Mouse (Mus musculus) bone marrow macrophage, adult 2 months (primary cell): ENCODE results near the gene Khdc4. TPM values are rescaled to one million over a fixed set of nuclear protein-coding genes. Genes with fewer than 3 reads are reported as not detected.
A peak's percentile ranks its signal among the peaks of the same experiment; 100 is the strongest.

Experiments
- H3K27ac ChIP-seq: 2 replicates; pipeline ENCODE4 v1.5.1; 2012; ENCODE audit warnings: low read depth, low read length; ENCODE audit not compliant: insufficient read depth
- H3K4me1 ChIP-seq: 2 replicates; pipeline ENCODE4 v1.6.1; 2012; ENCODE audit warnings: low read length; ENCODE audit not compliant: control insufficient read depth, insufficient read depth
- H3K4me3 ChIP-seq: 2 replicates; pipeline ENCODE4 v1.5.1; 2012; ENCODE audit warnings: mild to moderate bottlenecking, low read length, moderate library complexity; ENCODE audit not compliant: insufficient read depth
- CTCF ChIP-seq: IDR thresholded peaks from 2 replicates; pipeline ENCODE4 v1.5.1; 2012; ENCODE audit warnings: low read depth, mild to moderate bottlenecking, low read length, moderate library complexity
- POLR2A ChIP-seq: IDR thresholded peaks from 2 replicates; pipeline ENCODE4 v1.6.1; 2012; ENCODE audit warnings: mild to moderate bottlenecking, low read depth, low read length, borderline replicate concordance
- polyA plus RNA-seq: library from polyadenylated mRNA; stranded (reverse); fragments of >200 nt; gene quantifications from 2 replicates; pipeline ENCODE4 v1.2.4, GENCODE M21; 2012; ENCODE audit not compliant: missing spikeins, insufficient read depth, insufficient read length

Khdc4 gene
- polyA plus RNA-seq: 40.7 and 48.4 TPM in 2 replicates

DNA sequence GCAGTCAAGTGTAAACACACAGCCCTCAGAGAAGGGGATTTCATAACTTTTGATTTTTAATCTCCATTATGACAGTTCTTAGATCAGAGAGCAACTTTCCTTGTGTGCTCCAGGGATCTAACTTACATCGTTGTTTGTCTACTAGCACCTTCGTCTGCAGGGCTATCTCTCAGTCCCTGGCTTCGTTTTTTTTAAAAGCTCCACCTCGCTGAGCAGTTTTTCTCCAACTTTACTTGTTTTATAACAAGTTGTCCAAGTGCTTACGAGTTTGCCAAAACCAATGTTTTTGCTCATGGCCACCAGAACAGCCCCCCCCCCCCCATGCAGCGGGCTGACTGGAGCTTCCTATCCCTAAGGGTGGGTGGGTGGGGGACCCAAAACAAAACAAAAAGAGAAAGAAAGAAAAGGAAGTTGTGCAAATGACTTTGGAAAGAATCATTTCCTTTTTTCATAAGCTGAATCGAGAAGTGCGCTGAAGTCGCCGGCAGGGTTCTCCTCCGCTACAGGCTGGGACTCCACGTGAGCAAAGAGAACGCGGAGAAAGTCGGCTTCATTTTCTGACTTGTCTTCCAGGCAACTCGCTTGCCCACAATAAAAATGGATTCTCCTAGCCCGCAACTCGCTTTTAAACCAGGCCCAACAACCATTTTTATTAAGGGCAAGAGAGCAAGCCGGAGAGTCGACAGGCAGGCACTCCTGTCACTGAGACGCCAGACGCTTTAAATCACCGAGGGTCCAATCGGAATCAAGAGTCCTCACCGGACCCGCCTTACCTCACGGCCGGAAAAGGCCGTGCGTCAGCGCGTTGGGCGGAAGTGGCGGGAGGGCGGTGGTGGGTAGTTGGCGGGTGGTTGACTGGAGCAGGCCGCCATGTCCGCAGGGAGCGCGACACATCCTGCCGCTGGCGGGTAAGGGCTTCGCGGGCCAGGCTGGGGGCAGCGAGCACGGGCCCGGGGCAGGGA is at the start of gene Khdc4:
Gene Khdc4 (plus strand): TSS at position 824 of the 962 bp plus-strand sequence.
- Histone ChIP-seq H3K27ac (peak within 1 kb of the TSS; percentile 88), H3K4me1 (peaks cover 9% of the 10 kb centered on the region), H3K4me3 (peak within 1 kb of the TSS; percentile 89)
- TF ChIP-seq CTCF (no peak), POLR2A (no peak)

DNA sequence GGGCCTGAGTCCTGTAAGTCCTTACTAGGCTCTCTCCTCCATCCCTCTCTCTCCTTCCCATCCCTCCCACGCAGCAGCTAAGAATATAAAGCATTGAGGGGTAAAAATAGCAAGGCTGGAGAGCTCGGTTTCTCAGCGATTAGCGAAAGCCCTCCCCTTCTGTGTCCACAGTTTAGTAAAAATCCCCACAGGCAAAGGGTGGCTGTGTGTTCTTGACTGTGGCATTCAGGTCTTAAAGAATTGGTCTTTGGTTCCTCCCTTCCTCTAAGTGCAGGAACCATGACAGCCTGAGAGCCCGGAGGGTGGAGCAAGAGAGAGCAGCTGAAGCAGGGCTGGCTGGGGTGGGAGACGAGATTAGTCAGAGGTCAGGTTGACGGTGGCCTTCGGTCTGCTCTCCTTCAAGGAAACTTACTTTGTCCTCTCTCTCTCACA is 49.0 kb upstream of the Khdc4 start:
- Histone ChIP-seq H3K27ac (no peak overlapping the region), H3K4me3 (no peak overlapping the region)

DNA sequence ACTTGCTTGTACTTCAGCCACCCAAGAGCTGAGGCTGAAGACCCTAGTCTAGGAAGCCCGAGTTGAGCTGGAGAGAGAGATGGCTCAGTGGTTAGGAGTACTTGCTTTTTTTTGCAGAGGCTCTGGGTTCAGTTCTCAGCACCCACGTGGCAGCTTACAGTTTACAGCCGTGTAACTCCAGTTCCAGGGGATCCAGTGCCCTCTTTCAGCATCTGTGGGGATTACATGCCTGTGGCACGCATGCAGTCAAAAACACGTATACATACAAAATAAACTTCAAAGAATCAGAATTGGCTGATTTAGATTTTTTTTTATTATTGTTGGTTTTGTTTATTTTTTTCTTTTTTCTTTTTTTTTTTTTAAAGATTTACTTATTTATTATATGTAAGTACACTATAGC is 48.5 kb upstream of the Khdc4 start:
- H3K4me3 ChIP-seq: no peak overlapping the region
- TF ChIP-seq POLR2A (no peak), CTCF (no peak)
- H3K27ac ChIP-seq: no peak overlapping the region
- H3K4me1 ChIP-seq: no peaks in the 10 kb centered on the region

More for the DNA sequence above, 49.0 kb upstream of the Khdc4 start:
- TF ChIP-seq POLR2A (no peak), CTCF (no peak)
- H3K4me1 ChIP-seq: peaks cover 4% of the 10 kb centered on the region; the same call in 1 of the 2 replicates

DNA sequence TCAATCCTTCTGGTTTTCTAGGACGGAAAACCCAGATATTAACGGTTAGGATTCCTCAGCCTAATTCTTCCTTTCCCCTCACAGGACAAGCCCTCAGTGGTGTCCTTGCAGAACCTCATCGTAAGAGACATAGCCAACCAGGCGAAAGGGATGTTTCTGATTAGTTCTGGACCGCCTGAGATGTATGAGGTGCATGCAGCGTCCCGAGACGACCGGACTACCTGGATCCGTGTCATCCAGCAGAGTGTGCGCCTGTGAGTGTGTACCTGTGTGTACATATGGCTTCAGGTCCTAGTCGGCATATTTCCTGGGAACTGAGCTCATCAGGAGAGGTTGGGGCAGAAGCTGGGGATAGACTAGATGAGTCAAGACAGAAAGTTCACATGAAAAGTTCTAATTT is 46.4 kb upstream of the Khdc4 start:
- no peaks in the 10 kb centered on the region for H3K4me1 ChIP-seq
- H3K4me3 ChIP-seq: no peak overlapping the region
- no peak for TF ChIP-seq POLR2A
- TF ChIP-seq CTCF: no peak
- H3K27ac ChIP-seq: no peak overlapping the region

DNA sequence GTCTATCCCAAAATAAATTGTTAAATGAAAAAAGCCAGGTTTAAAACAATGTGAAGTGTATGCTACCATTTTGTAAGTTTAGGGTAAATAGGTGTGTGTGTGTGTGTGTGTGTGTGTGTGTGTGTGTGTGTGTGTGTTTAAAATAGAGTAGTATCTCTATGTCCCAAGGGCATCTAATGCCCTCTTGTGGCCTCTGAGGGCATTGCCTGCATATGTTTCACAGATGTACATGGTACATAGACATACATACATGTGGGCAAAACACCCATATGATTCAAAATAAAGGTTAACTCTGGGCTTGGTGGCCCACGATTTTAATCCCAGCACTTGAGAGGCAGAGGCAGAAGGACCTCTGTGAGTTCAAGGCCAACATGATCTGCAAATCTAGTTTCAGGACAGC is 44.9 kb upstream of the Khdc4 start:
- Histone ChIP-seq H3K27ac (no peak overlapping the region), H3K4me1 (no peaks in the 10 kb centered on the region)
- TF ChIP-seq POLR2A: no peak

DNA sequence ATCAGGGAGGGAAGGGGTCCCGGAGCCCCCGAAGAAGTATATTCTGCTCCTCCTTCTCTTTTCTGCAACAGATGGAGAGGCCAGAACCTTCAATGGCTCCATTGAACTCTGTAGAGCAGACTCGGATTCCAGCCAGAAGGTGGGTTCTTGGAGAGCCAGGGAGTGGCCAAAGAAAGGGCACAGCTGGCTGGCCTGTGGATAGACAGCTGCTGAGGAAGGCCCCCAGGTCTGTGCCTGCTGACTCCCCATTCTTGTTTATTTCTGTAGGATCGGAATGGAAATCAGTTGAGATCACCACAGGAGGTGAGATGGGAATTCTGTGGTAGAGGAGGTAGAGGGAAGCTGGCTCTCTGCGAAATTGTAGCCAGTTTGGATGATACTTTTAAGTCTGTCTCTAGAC is 42.5 kb upstream of the Khdc4 start:
- H3K27ac ChIP-seq: no peak overlapping the region
- no peak overlapping the region for H3K4me3 ChIP-seq
- peaks cover 15% of the 10 kb centered on the region for H3K4me1 ChIP-seq
- TF ChIP-seq CTCF (no peak), POLR2A (no peak)

More for the DNA sequence above, 44.9 kb upstream of the Khdc4 start:
- H3K4me3 ChIP-seq: no peak overlapping the region

DNA sequence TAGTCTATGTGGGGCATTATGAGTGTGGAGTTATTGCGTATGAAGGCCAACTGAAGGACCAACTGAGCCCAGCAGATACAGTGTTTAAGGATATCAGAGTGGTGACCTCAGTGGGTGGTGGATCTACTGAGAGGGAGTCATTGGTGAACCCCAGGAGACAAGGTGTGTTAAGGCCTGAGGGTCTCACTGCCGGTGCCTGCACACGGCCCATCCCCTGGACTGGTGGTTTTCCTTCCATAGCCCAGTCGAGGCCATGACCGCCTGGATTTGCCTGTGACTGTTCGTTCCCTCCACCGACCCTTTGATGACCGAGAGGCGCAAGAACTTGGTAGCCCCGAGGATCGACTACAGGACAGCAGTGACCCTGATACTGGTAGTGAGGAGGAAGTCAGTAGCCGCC is 39.7 kb upstream of the Khdc4 start:
- peaks cover 38% of the 10 kb centered on the region for H3K4me1 ChIP-seq
- TF ChIP-seq CTCF (no peak), POLR2A (no peak)
- H3K4me3 ChIP-seq: no peak overlapping the region
- no peak overlapping the region for H3K27ac ChIP-seq

DNA sequence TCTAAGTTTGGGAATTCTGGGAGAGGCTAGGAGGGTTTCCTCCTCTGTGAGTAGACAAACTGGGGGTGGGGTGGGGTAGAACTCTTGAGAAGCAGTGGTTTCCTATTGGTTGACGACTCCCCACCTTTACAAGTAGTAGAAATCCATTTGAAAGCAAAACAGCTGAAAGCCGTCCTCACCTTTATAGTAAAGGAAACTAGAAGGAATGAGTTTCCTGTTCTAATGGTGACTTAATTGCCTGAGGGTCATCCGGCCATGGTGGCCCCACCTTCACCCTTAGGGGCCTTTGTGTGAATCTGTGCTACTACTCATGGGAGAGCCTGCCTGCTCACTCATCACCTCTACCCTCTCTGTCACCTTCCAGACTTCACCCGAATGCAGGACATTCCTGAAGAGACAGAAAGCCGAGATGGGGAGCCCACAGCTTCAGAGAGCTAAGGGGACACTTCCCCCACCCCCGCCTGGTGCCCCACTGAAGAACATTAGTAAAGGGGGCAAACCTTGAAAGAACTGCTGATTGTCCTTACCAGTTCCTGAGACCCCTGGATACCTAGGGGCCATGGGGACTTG is 39.1 kb upstream of the Khdc4 start:
- Histone ChIP-seq H3K4me3 (no peak overlapping the region), H3K27ac (no peak overlapping the region), H3K4me1 (peaks cover 44% of the 10 kb centered on the region)
- TF ChIP-seq POLR2A (no peak), CTCF (no peak)

DNA sequence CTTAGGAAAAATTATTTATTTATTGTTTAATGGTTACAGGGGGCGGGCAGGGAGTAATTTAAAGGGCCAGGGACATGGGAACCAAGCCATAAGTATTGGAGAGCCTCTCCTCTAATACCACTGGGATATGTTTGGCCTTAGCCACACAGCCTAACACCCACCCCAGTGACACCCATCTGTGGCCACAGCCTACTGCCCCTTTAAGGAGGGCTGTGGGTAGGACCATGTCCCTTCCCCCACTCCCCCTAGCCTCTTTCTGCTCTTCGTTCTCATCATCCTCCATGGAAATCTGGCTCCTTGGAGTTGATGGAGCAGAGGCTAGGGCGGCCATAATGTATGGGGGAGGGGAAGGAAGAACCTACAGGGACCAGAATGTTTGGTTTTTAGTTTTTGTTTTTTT is 38.5 kb upstream of the Khdc4 start:
- TF ChIP-seq CTCF (no peak), POLR2A (no peak)
- Histone ChIP-seq H3K4me1 (peaks cover 48% of the 10 kb centered on the region), H3K4me3 (no peak overlapping the region), H3K27ac (no peak overlapping the region; the same call in 1 of the 2 replicates)

DNA sequence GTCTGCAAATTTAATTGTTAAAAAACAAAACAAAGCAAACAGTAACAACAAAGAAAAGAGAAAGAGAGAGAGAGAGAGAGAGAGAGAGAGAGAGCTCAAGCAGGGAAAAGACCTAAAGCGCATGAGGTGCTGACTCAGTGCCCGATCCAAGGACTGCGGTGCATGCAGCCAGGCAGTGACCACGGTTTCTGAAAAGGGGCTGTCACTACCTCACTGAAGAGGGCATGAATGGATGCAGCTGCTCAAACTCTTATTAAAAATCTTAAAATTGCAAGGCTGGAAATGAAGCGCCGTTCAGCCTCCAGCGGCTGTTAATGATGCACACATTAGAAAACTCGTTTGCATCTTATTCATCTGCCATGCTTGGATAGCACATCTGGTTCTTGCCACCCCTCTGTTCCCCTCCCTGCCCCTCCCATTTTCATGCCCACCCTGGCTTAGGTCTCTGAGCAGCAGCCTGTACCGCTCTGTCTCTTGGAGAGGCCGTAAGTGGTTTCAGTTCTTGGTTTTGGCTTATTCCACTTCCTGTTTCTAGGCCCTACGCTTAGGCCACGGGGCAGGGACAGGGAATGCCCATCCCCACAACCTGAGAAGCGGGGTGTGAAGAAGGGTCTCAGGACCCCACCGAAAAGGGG is 37.7 kb upstream of the Khdc4 start:
- Histone ChIP-seq H3K27ac (peak overlapping the region; percentile 62), H3K4me3 (no peak overlapping the region), H3K4me1 (peaks cover 48% of the 10 kb centered on the region)
- no peak for TF ChIP-seq POLR2A
- TF ChIP-seq CTCF: no peak
